Mouse (Mus musculus): ENCODE data around the gene Cacna1s. TPM values are rescaled to one million over a fixed set of nuclear protein-coding genes. Genes with fewer than 3 reads are reported as not detected.

Gene Cacna1s
- polyA plus RNA-seq, 1 experiment from 2014 or later, result not detected

Other genes starting within 250 kb of the Cacna1s start
- gene Lad1, start 234.2 kb upstream of the Cacna1s start, polyA plus RNA-seq (2014; fragmentation: Nextera tagmentation; extraction: Ambion mirVana), result 58.2 and 60.5 TPM in 2 replicates
- gene Tnnt2, start 216.4 kb upstream of the Cacna1s start, polyA plus RNA-seq (2014; fragmentation: Nextera tagmentation; extraction: Ambion mirVana), result 10.4 and 14.6 TPM in 2 replicates
- 5.7 and 7.5 TPM in 2 replicates for gene Pkp1, start 133.5 kb upstream of the Cacna1s start, polyA plus RNA-seq (2014; fragmentation: Nextera tagmentation; extraction: Ambion mirVana)
- 0.13 and 0.19 TPM in 2 replicates for gene Igfn1, start 46.4 kb upstream of the Cacna1s start, polyA plus RNA-seq (2014; fragmentation: Nextera tagmentation; extraction: Ambion mirVana)
- 127 and 136 TPM in 2 replicates for gene Tmem9, start 44.6 kb upstream of the Cacna1s start, polyA plus RNA-seq (2014; fragmentation: Nextera tagmentation; extraction: Ambion mirVana)
- 0.97 and 1.2 TPM in 2 replicates for gene Ascl5, start 1.9 kb upstream of the Cacna1s start, polyA plus RNA-seq (2014; fragmentation: Nextera tagmentation; extraction: Ambion mirVana)
- 3.2 and 4.4 TPM in 2 replicates for gene Kif21b, start 78.6 kb downstream of the Cacna1s start, polyA plus RNA-seq (2014; fragmentation: Nextera tagmentation; extraction: Ambion mirVana)
- gene Mroh3, start 160.1 kb downstream of the Cacna1s start, polyA plus RNA-seq (2014; fragmentation: Nextera tagmentation; extraction: Ambion mirVana), result 1.5 and 2.7 TPM in 2 replicates
- 38.7 and 40.3 TPM in 2 replicates for gene Inava, start 181.5 kb downstream of the Cacna1s start, polyA plus RNA-seq (2014; fragmentation: Nextera tagmentation; extraction: Ambion mirVana)
- not detected in 2 replicates for gene Gpr25, start 208.1 kb downstream of the Cacna1s start, polyA plus RNA-seq (2014; fragmentation: Nextera tagmentation; extraction: Ambion mirVana)

All from stomach, embryonic 14.5 days (tissue).